Mouse (Mus musculus) E14TG2a.4 (cell line): ENCODE results near the gene Iffo2.

ENCODE experiments used
- CTCF ChIP-seq: conservative IDR thresholded peaks from 2 replicates; pipeline ENCODE4 v1.5.1; 2014; ENCODE audit warnings: low read length
- NANOG ChIP-seq: IDR thresholded peaks from 2 replicates; pipeline ENCODE4 v1.6.1; 2014; ENCODE audit warnings: borderline replicate concordance, low read length, mixed read lengths
- POU5F1 ChIP-seq: IDR thresholded peaks from 2 replicates; pipeline ENCODE4 v1.6.1; 2014; ENCODE audit warnings: low read length, borderline replicate concordance

GRCm38 (mm10) chr4:139492258-139492833 lies 38.0 kb upstream of the Iffo2 start:
- no peak for TF ChIP-seq CTCF
- no peak for TF ChIP-seq POU5F1
- TF ChIP-seq NANOG: no peak
